Mouse (Mus musculus) spleen, postnatal 36 days (tissue): Measurements from ENCODE around the gene Serpinb9g.
"Not testable (repeated sequence)": the region's sequence is repeated elsewhere in the genome, so short reads cannot be mapped to it uniquely, and the experiment has no call there.

Source experiments
- DNase-seq, 2 experiments: peaks; one replicate each; pipeline ENCODE4 v3.0.0; 2022; ENCODE audit warnings: low spot score in 2 of 2, mixed read lengths in 1 of 2

Gene Serpinb9g

GRCm38 (mm10) chr13:33484490-33484889, at the start of gene Serpinb9g:
Gene Serpinb9g (plus strand): TSS chr13:33484790.
- DNase-seq = not testable (repeated sequence)

DNA sequence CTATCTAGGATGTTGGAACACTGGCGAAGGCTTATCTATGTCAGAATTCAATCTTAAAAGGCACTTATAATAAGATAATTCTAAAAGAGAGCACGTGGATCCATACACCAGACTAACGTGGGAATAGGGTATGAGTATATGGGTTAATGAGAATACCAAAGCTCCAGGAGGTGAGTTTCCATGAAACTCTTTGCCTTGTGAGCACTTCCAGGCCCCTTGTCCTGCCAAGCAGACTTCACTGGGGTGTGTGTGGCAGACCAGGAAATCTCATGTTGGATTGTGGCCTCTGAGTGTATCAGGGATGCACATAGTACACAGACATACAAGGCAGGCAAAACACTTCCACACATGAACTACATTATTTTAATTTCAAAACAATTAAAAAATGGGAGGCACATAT, 718 bp upstream of the Serpinb9g start:
- not testable (repeated sequence) for DNase-seq

DNA sequence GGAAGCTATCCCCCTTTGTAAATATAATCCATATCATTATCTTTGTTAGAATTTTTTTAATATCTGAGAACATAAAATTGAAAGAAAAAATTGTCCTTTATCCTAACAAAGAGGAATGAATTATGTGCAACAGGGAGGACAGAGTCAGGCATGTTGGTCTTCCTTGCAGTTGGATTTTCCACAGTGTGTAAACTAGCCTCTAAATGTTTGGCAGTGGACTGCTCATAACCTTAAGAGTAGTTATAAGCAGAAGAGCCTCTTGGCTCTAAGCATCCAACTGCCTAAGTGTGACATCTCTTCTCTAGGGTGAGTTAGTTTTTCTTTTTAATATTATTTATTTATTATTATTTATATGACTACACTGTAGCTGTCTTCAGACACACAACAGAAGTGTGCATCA, 40.0 kb downstream of the Serpinb9g start:
- no peak for DNase-seq

- no peak for DNase-seq
Measured at GRCm38 (mm10) chr13:33532814-33533213, 48.2 kb downstream of the Serpinb9g start.
